Mouse (Mus musculus): Measurements from ENCODE around the gene Ermp1. TPM values are rescaled to one million over a fixed set of nuclear protein-coding genes. Genes with fewer than 3 reads are reported as not detected.
"Not testable (repeated sequence)": the region's sequence is repeated elsewhere in the genome, so short reads cannot be mapped to it uniquely, and the experiment has no call there.

Ermp1 gene
- total and polyA plus RNA-seq, 3 experiments, result 68.4 to 167 (median 82.0) TPM

GRCm38 (mm10) chr19:29598981-29599380, 49.2 kb downstream of the Ermp1 start:
- H3K9ac ChIP-seq (ENCODE audit: control insufficient read depth, low read depth, low read length, poor library complexity, severe bottlenecking), result no peak overlapping the region
- H3K79me2 ChIP-seq (ENCODE audit: control insufficient read depth, insufficient read depth, low read length, poor library complexity), result no peaks in the 10 kb centered on the region
- no peaks in the 10 kb centered on the region for H3K9me3 ChIP-seq (replicated peaks; ENCODE audit: insufficient read depth, low read length)
- H3K27ac ChIP-seq (ENCODE audit: control insufficient read depth, low read depth, low read length), result no peak overlapping the region
- no peaks in the 10 kb centered on the region for H3K27me3 ChIP-seq (ENCODE audit: control insufficient read depth in 1 of 2, insufficient read depth in 2 of 2, low read length in 2 of 2)
- no peak for DNase-seq (ENCODE audit: low read depth, low spot score)
- H3K36me3 ChIP-seq (ENCODE audit: control insufficient read depth in 1 of 2, insufficient read depth in 2 of 2, low read length in 2 of 2), result peaks cover 4 to 45% of the 10 kb centered on the region in 2 experiments; a peak in 3 of 4 replicates
- no peaks in the 10 kb centered on the region; a peak in 1 of 4 replicates for H3K4me1 ChIP-seq (ENCODE audit: control insufficient read depth in 1 of 2, insufficient read depth in 2 of 2, low read length in 2 of 2)
- TF ChIP-seq ZMIZ1 (IDR thresholded peaks at IDR 0.05; ENCODE audit: low read depth, low read length) (0 out of 2 replicates have a peak, but pooled peaks have one; percentile 7), JUND (IDR thresholded peaks at IDR 0.05; ENCODE audit: low read depth, low read length) (no peak), GATA1 (IDR thresholded peaks at IDR 0.05; ENCODE audit: low read depth, low read length) (no peak), MYB (IDR thresholded peaks at IDR 0.05; ENCODE audit: low read depth, low read length) (no peak), CHD2 (IDR thresholded peaks at IDR 0.05; ENCODE audit: low read length) (no peak), ZNF384 (IDR thresholded peaks at IDR 0.05; ENCODE audit: low read depth, low read length) (no peak), CHD1 (IDR thresholded peaks at IDR 0.05; ENCODE audit: low read depth, low read length) (no peak)
- no peak overlapping the region for H3K4me3 ChIP-seq (ENCODE audit: control insufficient read depth in 1 of 2, insufficient read depth in 1 of 2, low read depth in 2 of 2, low read length in 2 of 2)

DNA sequence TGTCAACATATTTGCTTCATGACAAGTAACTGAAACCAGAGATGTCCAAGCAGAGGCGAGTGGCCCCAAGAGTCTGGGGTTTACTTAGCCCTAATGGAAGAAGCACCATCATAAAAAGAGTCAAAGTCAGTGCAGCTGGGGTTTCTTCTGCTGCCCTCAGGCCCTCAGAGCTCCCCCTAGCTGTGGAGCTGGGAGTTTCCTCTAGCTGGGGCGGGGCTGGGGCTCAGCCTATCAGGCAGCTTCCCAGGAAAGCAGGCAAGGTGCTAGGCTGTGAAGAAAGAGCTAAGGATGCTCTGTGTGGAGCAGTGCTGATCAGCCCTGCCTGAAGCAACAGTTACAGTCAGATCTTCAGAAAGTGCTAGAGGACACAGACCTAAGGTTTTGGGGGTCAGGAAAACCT, 51.2 kb downstream of the Ermp1 start:
- TF ChIP-seq CTCF (IDR thresholded peaks at IDR 0.05 in 2 of 3, conservative IDR thresholded peaks at IDR 0.05 in 1 of 3; ENCODE audit: control insufficient read depth in 1 of 3, insufficient read depth in 1 of 3, low read depth in 2 of 3, low read length in 3 of 3, poor library complexity in 1 of 3, severe bottlenecking in 1 of 3), result peak; percentile 65 to 90 (median 73)
- no peak for TF ChIP-seq ZMIZ1 (IDR thresholded peaks at IDR 0.05; ENCODE audit: low read depth, low read length)
- no peaks in the 10 kb centered on the region for H3K4me1 ChIP-seq (ENCODE audit: control insufficient read depth in 1 of 2, insufficient read depth in 2 of 2, low read length in 2 of 2)
- DNase-seq (ENCODE audit: low read depth, low spot score), result peak; percentile 68
- no peak overlapping the region for H3K9ac ChIP-seq (ENCODE audit: control insufficient read depth, low read depth, low read length, poor library complexity, severe bottlenecking)
- H3K27me3 ChIP-seq (ENCODE audit: control insufficient read depth in 1 of 2, insufficient read depth in 2 of 2, low read length in 2 of 2), result no peaks in the 10 kb centered on the region
- no peaks in the 10 kb centered on the region for H3K79me2 ChIP-seq (ENCODE audit: control insufficient read depth, insufficient read depth, low read length, poor library complexity)
- no peak overlapping the region for H3K4me3 ChIP-seq (ENCODE audit: control insufficient read depth in 1 of 2, insufficient read depth in 1 of 2, low read depth in 2 of 2, low read length in 2 of 2)
- peaks cover 0 to 33% of the 10 kb centered on the region in 2 experiments; a peak in 2 of 4 replicates for H3K36me3 ChIP-seq (ENCODE audit: control insufficient read depth in 1 of 2, insufficient read depth in 2 of 2, low read length in 2 of 2)
- H3K9me3 ChIP-seq (replicated peaks; ENCODE audit: insufficient read depth, low read length), result no peaks in the 10 kb centered on the region
- H3K27ac ChIP-seq (ENCODE audit: control insufficient read depth, low read depth, low read length), result no peak overlapping the region

DNA sequence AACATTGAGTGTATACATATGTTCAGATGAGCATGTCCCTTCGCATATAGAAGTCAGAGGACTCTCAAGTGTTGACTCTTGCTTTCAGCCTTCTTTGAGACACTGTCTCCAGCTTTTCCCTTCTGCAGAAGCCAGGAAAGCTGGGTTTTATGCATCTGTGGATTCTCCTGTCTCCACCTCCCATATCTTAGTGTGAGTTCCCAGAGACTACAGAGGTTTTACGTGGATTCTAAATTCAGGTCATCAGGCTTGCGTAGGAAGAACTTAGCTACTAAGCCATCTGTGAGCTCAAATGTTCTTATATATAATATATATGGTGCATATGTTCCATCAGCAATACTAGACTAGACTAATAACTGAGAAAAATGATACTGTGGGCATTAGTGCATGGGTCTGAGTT, 51.9 kb downstream of the Ermp1 start:
- Histone ChIP-seq H3K9me3 (replicated peaks; ENCODE audit: insufficient read depth, low read length) (no peaks in the 10 kb centered on the region), H3K4me1 (ENCODE audit: control insufficient read depth in 1 of 2, insufficient read depth in 2 of 2, low read length in 2 of 2) (no peaks in the 10 kb centered on the region), H3K36me3 (ENCODE audit: control insufficient read depth in 1 of 2, insufficient read depth in 2 of 2, low read length in 2 of 2) (peaks cover 0 to 34% of the 10 kb centered on the region in 2 experiments; a peak in 2 of 4 replicates), H3K27me3 (ENCODE audit: control insufficient read depth in 1 of 2, insufficient read depth in 2 of 2, low read length in 2 of 2) (no peaks in the 10 kb centered on the region), H3K79me2 (ENCODE audit: control insufficient read depth, insufficient read depth, low read length, poor library complexity) (no peaks in the 10 kb centered on the region), H3K9ac (ENCODE audit: control insufficient read depth, low read depth, low read length, poor library complexity, severe bottlenecking) (no peak overlapping the region), H3K4me3 (ENCODE audit: control insufficient read depth in 1 of 2, insufficient read depth in 1 of 2, low read depth in 2 of 2, low read length in 2 of 2) (no peak overlapping the region), H3K27ac (ENCODE audit: control insufficient read depth, low read depth, low read length) (no peak overlapping the region)
- TF ChIP-seq GABPA (IDR thresholded peaks at IDR 0.05; ENCODE audit: low read depth, low read length) (no peak), RCOR1 (IDR thresholded peaks at IDR 0.05; ENCODE audit: low read depth, low read length) (no peak)
- DNase-seq (ENCODE audit: low read depth, low spot score), result no peak

GRCm38 (mm10) chr19:29593783-29594182, 54.4 kb downstream of the Ermp1 start:
- H3K36me3 ChIP-seq (ENCODE audit: control insufficient read depth in 1 of 2, insufficient read depth in 2 of 2, low read length in 2 of 2), result peaks cover 0 to 31% of the 10 kb centered on the region in 2 experiments; a peak in 2 of 4 replicates
- DNase-seq (ENCODE audit: low read depth, low spot score), result not testable (repeated sequence)

More at GRCm38 (mm10) chr19:29593783-29594182, 54.4 kb downstream of the Ermp1 start:
- not testable (repeated sequence) for H3K9ac ChIP-seq (ENCODE audit: control insufficient read depth, low read depth, low read length, poor library complexity, severe bottlenecking); H3K27ac ChIP-seq (ENCODE audit: control insufficient read depth, low read depth, low read length); H3K4me1 ChIP-seq (ENCODE audit: control insufficient read depth in 1 of 2, insufficient read depth in 2 of 2, low read length in 2 of 2); H3K4me3 ChIP-seq (ENCODE audit: control insufficient read depth in 1 of 2, insufficient read depth in 1 of 2, low read depth in 2 of 2, low read length in 2 of 2); H3K27me3 ChIP-seq (ENCODE audit: control insufficient read depth in 1 of 2, insufficient read depth in 2 of 2, low read length in 2 of 2); H3K79me2 ChIP-seq (ENCODE audit: control insufficient read depth, insufficient read depth, low read length, poor library complexity); H3K9me3 ChIP-seq (replicated peaks; ENCODE audit: insufficient read depth, low read length)

Data from MEL (cell line).